Mouse (Mus musculus) lung, postnatal 25 days (tissue): ENCODE data around the gene Sh3gl1.
"Not testable (repeated sequence)": the region's sequence is repeated elsewhere in the genome, so short reads cannot be mapped to it uniquely, and the experiment has no call there.

Experiments
- DNase-seq: peaks from one replicate; pipeline ENCODE4 v3.0.0; 2022; ENCODE audit warnings: low spot score

Sh3gl1 gene

DNA sequence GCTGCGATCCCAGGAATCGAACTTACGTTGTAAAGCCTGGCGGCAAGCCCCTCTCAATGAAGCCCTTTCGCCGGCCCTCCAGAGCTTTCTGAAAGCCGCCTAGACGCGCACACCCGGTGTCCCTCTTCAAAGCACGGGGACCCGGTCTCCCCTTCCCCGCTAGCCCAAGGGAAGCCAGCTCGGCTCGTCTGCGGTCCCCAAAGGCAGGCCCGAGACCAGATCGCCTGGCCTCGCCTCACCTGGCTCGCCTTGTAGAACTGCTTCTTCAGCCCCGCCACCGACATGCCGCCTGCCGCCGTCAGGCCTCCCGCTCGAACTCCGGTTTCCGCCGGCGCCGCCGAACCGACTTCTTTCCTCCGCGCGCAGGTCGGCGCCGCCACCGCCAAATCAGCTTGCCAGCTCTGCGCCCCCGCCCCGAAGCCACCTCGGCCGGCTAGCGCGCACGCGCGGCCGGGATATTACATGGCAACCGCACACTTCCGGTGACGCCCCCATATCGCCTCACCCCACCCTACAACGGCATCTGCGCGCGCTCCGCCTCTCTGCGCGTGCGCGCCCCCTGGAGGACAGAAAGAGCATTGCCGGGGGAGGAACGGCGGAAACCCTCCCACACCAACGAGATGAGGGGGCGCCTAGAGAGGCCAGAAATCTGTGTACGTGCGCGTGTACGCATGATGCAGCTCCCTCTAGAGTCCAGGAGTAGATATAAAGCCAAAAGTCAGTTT, at the start of gene Sh3gl1:
TSS of gene Sh3gl1 (minus strand) at position 460 of the 725 bp plus-strand sequence.
- peak; percentile 98 for DNase-seq

DNA sequence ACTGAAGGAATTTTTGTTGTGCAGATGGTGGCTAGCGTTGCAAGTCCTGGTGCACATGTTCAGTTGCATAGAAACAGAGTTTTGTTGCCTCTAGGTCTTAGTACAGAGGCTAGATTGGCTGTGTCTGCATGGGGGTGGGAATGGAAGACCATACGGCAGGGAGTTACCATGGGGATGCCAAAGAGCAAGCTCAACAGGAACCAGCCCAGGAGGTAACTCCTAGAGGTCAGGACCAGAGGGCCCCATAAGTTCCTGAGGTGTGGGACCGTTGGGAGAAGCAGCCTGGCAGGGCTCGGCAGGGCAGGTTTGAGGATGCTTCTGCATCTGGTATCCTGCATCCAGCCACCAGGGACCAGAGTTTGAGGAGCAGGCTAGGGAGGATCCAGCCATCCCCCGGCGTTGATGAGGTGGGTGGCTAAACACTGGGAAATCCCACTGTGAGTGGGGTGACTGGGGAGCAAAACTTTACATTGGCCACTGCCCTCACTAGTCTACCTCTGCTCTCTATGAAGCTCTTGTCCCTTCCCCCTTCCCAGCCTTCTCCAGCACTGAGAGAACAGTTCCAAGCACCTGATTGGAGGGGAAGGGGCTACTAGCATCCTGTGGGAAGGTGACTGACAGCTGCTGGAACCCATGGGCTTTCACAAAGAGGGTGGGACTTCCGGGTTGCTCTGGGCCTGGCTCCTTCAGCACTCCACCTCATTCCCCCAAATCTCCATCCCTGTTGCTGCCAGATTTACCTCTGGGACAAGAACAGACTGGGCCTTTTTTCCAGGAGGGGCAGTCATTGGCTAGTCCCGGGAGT, 44.5 kb upstream of the Sh3gl1 start:
- peak; percentile 21 for DNase-seq

- no peak for DNase-seq
These were observed 43.5 kb upstream of the Sh3gl1 start for GRCm38 (mm10) chr17:56079921-56080320.

DNA sequence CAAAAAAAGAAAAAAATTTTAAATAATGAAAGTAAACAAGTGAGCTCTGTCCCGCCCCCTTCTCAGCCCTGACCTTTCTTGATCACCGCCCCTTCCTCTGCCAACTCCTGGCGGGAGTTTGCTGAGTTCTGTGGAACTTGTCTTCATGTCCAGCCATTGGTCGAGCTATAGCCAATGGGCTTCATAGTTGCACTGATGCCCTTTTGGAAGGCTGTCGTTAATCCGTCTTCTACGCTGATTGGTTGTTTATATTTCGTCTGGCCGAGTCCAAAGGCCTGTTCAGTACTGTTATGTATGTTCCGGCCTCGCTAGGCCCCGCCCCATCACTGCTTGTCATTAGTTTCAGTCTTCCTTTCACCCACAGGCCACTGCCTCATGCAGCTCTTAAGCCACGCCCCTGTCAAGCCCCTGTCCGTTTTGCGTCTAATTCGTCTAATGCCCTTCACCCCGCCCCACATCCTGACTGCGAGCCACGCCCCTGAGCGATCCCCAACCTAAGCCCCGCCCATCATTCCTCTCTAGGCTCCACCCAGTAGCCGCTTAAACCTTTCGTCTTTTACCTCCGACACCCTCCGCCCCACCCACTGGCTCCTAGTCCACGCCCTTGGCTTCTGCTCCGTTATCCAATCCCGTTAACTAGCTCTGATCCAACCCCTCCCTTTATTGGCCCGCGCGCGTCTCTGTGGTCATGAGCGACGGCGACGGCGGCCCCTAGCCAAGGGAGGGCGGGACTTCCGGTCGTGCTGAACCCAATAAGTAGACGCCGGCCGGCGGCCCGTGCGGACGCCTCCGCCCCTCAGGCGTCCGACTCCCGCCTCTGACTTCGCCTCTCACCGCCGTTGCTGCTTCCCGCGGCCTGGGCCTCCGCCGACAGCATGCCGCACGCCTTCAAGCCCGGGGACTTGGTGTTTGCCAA, 42.7 kb upstream of the Sh3gl1 start, which contains the start of gene Hdgfl2:
TSS of gene Hdgfl2 (plus strand) at position 755 of the 916 bp plus-strand sequence.
- DNase-seq = peak; percentile 100

- DNase-seq = not testable (repeated sequence)
These were observed 41.9 kb upstream of the Sh3gl1 start for GRCm38 (mm10) chr17:56078361-56078760.

DNA sequence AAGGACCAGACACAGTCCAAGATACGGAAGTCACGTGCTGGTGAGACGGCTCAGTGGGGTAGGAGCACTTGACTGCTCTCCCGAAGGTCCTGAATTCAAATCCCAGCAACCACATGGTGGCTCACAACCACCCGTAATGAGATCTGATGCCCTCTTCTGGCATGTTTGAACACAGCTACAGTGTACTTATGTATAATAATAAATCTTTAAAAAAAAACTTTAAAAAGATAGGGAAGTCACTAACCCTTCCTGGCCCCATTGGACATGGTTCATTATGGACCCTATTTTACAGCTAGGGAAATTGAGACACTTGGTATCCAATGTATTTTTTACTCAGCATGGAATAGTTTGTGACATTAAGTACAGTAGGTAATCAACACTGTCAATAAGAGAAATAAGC, 41.1 kb upstream of the Sh3gl1 start:
- DNase-seq = no peak

- peak; percentile 98 for DNase-seq
These were observed 38.4 kb upstream of the Sh3gl1 start, which contains the start of gene Ubxn6 for GRCm38 (mm10) chr17:56074827-56075208. Gene Ubxn6, minus strand, starts transcription at chr17:56075028.

DNA sequence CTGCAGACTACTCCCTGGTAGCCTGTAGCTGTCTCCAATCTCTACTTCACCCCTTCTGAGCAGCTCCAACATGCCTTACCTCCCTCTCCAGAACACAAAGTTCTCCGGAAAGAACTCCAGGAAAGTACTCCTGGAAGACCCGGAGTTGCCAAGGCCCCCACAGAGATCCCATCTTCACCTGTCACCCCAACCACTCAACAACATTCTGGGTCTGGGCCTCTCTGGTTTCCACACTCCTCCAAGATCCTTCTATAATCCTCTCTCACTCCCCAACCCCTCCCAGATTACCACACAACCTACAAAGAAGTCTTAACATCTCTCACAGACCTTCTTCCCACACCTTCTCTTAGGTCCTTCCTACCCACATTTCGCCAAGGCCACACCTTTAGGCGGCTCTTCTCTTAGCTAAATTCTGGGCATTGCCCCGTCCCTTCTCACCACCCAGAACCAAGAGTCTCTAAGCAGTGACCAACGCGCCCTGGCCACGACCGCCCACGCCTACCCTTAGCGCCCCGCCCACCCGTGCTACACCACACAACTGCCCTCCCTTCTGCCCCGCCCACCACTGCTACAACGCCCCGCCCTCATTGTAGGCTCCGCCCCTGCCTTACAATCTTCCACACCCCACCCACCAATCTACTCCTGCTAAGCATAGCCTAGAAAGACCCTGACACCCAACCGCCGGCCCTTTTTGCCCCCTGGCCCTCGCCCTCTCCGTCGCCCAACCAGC, 37.8 kb upstream of the Sh3gl1 start:
- DNase-seq = peak; percentile 85

DNA sequence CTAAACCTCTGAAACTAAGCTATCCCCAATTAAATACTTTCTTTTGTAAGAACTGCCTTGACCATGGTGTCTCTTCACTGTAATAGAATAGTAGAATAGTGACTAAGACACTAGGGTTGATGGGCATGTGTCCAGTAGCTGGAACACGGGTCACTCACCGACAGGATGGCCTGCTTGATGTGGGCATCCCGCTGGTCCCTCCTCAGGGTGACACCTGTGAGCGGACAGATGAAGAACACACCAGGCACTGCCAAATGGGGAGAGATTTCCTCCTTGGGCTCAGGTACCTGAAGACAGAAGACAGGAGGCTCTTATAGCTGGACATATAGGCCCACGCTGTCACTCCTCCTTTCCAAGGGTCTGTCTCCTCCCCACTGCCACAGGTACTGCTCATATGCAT, 35.8 kb upstream of the Sh3gl1 start:
- DNase-seq = no peak

DNA sequence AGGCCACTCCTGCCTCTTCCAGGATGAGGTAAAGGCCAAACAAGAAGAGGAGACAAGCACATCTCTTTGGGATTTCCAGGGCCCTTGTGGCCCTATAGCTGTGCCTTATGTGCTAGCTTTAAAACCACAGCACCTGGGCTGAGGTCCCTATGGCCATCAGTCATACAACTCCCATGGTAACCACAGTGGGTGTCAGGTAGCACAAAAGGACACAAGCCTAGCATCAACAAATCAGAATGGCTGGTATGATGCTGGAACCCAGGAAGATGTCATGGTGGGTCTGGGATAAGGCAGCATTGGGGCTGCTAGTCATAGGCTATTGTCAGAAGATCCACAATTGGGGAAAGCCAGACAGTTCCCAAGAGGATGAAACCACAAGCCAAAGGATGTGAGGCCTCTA, 34.7 kb upstream of the Sh3gl1 start:
- DNase-seq = no peak

DNA sequence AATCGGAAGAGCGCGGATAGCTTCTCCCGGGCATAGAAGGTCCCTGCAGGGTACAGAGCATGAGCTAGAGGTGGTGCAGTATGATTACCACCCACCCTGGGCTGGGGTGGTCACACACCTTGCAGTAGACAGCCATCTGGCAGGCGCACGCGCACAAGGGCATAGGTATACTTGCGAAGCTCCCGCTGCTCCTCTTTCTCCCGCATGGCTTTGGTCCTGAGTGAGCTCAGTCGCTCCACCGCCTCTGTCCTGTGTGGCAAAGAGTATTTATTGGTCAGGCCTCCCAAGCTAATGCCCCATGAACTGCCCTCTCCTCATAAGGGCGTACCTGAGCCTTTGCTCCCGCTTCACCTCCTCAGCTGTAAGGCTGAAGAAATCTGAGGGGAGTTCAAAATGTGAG, 32.6 kb upstream of the Sh3gl1 start:
- DNase-seq = no peak

- DNase-seq = no peak
These were observed 30.0 kb upstream of the Sh3gl1 start for GRCm38 (mm10) chr17:56066451-56066850.

GRCm38 (mm10) chr17:56065715-56066114, 29.3 kb upstream of the Sh3gl1 start:
- not testable (repeated sequence) for DNase-seq

GRCm38 (mm10) chr17:56062081-56062480, 25.6 kb upstream of the Sh3gl1 start:
- no peak for DNase-seq

GRCm38 (mm10) chr17:56057381-56058120, 21.1 kb upstream of the Sh3gl1 start:
- no peak for DNase-seq

GRCm38 (mm10) chr17:56055945-56056678, 19.7 kb upstream of the Sh3gl1 start:
- no peak for DNase-seq

GRCm38 (mm10) chr17:56054938-56055337, 18.5 kb upstream of the Sh3gl1 start:
- no peak for DNase-seq

GRCm38 (mm10) chr17:56051369-56051768, 14.9 kb upstream of the Sh3gl1 start:
- no peak for DNase-seq

DNA sequence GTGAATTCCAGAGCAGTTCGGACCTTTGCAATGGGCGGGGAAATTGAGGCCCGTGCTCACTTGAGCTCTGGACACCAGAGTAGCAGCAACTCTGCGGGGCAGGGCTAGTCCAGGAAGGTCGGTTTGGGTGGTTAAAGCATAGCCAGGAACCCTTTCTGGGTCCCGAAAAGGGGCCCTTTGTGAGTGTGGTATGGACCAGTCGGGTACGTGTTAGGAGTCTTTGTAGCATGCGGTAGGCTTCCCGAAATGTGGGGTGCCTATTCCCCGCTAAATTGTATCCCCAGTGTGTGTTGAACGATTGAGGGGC, 4.4 kb upstream of the Sh3gl1 start:
- no peak for DNase-seq
